Mouse (Mus musculus): ENCODE results near the gene Samd5. TPM values are rescaled to one million over a fixed set of nuclear protein-coding genes. Genes with fewer than 3 reads are reported as not detected.

Samd5 gene
- polyA plus RNA-seq (2012; rRNA removed), result 0.12 and 0.17 TPM in 2 replicates

- no peak for TF ChIP-seq POLR2A (IDR thresholded peaks at IDR 0.05; ENCODE audit: control insufficient read depth, low read depth, low read length)
- TF ChIP-seq CTCF (IDR thresholded peaks at IDR 0.05; ENCODE audit: control insufficient read depth, insufficient read depth, insufficient replicate concordance, low read depth, low read length), result no peak
- peak within 1 kb of the TSS; percentile 52 for H3K4me3 ChIP-seq (ENCODE audit: control insufficient read depth, low read depth, low read length)
- no peak within 1 kb of the TSS for H3K27ac ChIP-seq (ENCODE audit: control insufficient read depth, insufficient read depth, low read depth, low read length)
- peaks cover 6% of the 10 kb centered on the region for H3K4me1 ChIP-seq (ENCODE audit: control insufficient read depth, insufficient read depth, low read length)
- no peaks in the 10 kb centered on the region for H3K27me3 ChIP-seq (ENCODE audit: control insufficient read depth, insufficient read depth, low read length)
- H3K36me3 ChIP-seq (ENCODE audit: control insufficient read depth, insufficient read depth, low read length), result no peaks in the 10 kb centered on the region
These were observed at the start of gene Samd5 for GRCm38 (mm10) chr10:9674561-9675521. Samd5 (minus strand) TSS chr10:9675208.

GRCm38 (mm10) chr10:9722519-9723303 is 47.7 kb upstream of the Samd5 start:
- TF ChIP-seq POLR2A (IDR thresholded peaks at IDR 0.05; ENCODE audit: control insufficient read depth, low read depth, low read length), result no peak
- no peak for TF ChIP-seq CTCF (IDR thresholded peaks at IDR 0.05; ENCODE audit: control insufficient read depth, insufficient read depth, insufficient replicate concordance, low read depth, low read length)
- H3K27ac ChIP-seq (ENCODE audit: control insufficient read depth, insufficient read depth, low read depth, low read length), result no peak overlapping the region
- no peaks in the 10 kb centered on the region for H3K36me3 ChIP-seq (ENCODE audit: control insufficient read depth, insufficient read depth, low read length)

GRCm38 (mm10) chr10:9720027-9720426 is 45.0 kb upstream of the Samd5 start:
- Histone ChIP-seq H3K4me1 (ENCODE audit: control insufficient read depth, insufficient read depth, low read length) (no peaks in the 10 kb centered on the region; the same call in 1 of the 2 replicates), H3K4me3 (ENCODE audit: control insufficient read depth, low read depth, low read length) (no peak overlapping the region), H3K27ac (ENCODE audit: control insufficient read depth, insufficient read depth, low read depth, low read length) (no peak overlapping the region), H3K27me3 (ENCODE audit: control insufficient read depth, insufficient read depth, low read length) (no peaks in the 10 kb centered on the region), H3K36me3 (ENCODE audit: control insufficient read depth, insufficient read depth, low read length) (no peaks in the 10 kb centered on the region)
- TF ChIP-seq CTCF (IDR thresholded peaks at IDR 0.05; ENCODE audit: control insufficient read depth, insufficient read depth, insufficient replicate concordance, low read depth, low read length), result no peak
- TF ChIP-seq POLR2A (IDR thresholded peaks at IDR 0.05; ENCODE audit: control insufficient read depth, low read depth, low read length), result no peak

More at GRCm38 (mm10) chr10:9722519-9723303, 47.7 kb upstream of the Samd5 start:
- Histone ChIP-seq H3K4me3 (ENCODE audit: control insufficient read depth, low read depth, low read length) (no peak overlapping the region), H3K4me1 (ENCODE audit: control insufficient read depth, insufficient read depth, low read length) (no peaks in the 10 kb centered on the region; the same call in 1 of the 2 replicates), H3K27me3 (ENCODE audit: control insufficient read depth, insufficient read depth, low read length) (no peaks in the 10 kb centered on the region)

GRCm38 (mm10) chr10:9718086-9718485 is 43.1 kb upstream of the Samd5 start:
- H3K4me3 ChIP-seq (ENCODE audit: control insufficient read depth, low read depth, low read length), result no peak overlapping the region
- no peaks in the 10 kb centered on the region; the same call in 1 of the 2 replicates for H3K4me1 ChIP-seq (ENCODE audit: control insufficient read depth, insufficient read depth, low read length)
- no peaks in the 10 kb centered on the region for H3K36me3 ChIP-seq (ENCODE audit: control insufficient read depth, insufficient read depth, low read length)
- H3K27me3 ChIP-seq (ENCODE audit: control insufficient read depth, insufficient read depth, low read length), result no peaks in the 10 kb centered on the region
- TF ChIP-seq CTCF (IDR thresholded peaks at IDR 0.05; ENCODE audit: control insufficient read depth, insufficient read depth, insufficient replicate concordance, low read depth, low read length), result no peak
- no peak for TF ChIP-seq POLR2A (IDR thresholded peaks at IDR 0.05; ENCODE audit: control insufficient read depth, low read depth, low read length)
- no peak overlapping the region for H3K27ac ChIP-seq (ENCODE audit: control insufficient read depth, insufficient read depth, low read depth, low read length)

GRCm38 (mm10) chr10:9704956-9705355 is 29.9 kb upstream of the Samd5 start:
- H3K36me3 ChIP-seq (ENCODE audit: control insufficient read depth, insufficient read depth, low read length), result no peaks in the 10 kb centered on the region
- H3K27ac ChIP-seq (ENCODE audit: control insufficient read depth, insufficient read depth, low read depth, low read length), result no peak overlapping the region
- H3K4me1 ChIP-seq (ENCODE audit: control insufficient read depth, insufficient read depth, low read length), result no peaks in the 10 kb centered on the region
- no peak for TF ChIP-seq POLR2A (IDR thresholded peaks at IDR 0.05; ENCODE audit: control insufficient read depth, low read depth, low read length)
- no peak for TF ChIP-seq CTCF (IDR thresholded peaks at IDR 0.05; ENCODE audit: control insufficient read depth, insufficient read depth, insufficient replicate concordance, low read depth, low read length)
- H3K4me3 ChIP-seq (ENCODE audit: control insufficient read depth, low read depth, low read length), result no peak overlapping the region
- H3K27me3 ChIP-seq (ENCODE audit: control insufficient read depth, insufficient read depth, low read length), result no peaks in the 10 kb centered on the region

GRCm38 (mm10) chr10:9699071-9699761 is 24.2 kb upstream of the Samd5 start:
- H3K36me3 ChIP-seq (ENCODE audit: control insufficient read depth, insufficient read depth, low read length), result no peaks in the 10 kb centered on the region
- no peak for TF ChIP-seq POLR2A (IDR thresholded peaks at IDR 0.05; ENCODE audit: control insufficient read depth, low read depth, low read length)
- no peak for TF ChIP-seq CTCF (IDR thresholded peaks at IDR 0.05; ENCODE audit: control insufficient read depth, insufficient read depth, insufficient replicate concordance, low read depth, low read length)
- H3K4me1 ChIP-seq (ENCODE audit: control insufficient read depth, insufficient read depth, low read length), result peaks cover 8% of the 10 kb centered on the region
- peak overlapping the region; percentile 42 for H3K4me3 ChIP-seq (ENCODE audit: control insufficient read depth, low read depth, low read length)
- no peak overlapping the region for H3K27ac ChIP-seq (ENCODE audit: control insufficient read depth, insufficient read depth, low read depth, low read length)
- H3K27me3 ChIP-seq (ENCODE audit: control insufficient read depth, insufficient read depth, low read length), result no peaks in the 10 kb centered on the region

All from testis, adult 2 months (tissue).